Mouse (Mus musculus) cerebellum, postnatal 14 days (tissue): ENCODE results near the gene Myo1e.

ENCODE experiments used
- DNase-seq, 2 experiments: peaks; one replicate each; pipeline ENCODE4 v3.0.0; 2021; ENCODE audit warnings: mixed read lengths in 2 of 2

Gene Myo1e

GRCm38 (mm10) chr9:70439959-70440358 is 232.8 kb downstream of the Myo1e start:
- no peak for DNase-seq

DNA sequence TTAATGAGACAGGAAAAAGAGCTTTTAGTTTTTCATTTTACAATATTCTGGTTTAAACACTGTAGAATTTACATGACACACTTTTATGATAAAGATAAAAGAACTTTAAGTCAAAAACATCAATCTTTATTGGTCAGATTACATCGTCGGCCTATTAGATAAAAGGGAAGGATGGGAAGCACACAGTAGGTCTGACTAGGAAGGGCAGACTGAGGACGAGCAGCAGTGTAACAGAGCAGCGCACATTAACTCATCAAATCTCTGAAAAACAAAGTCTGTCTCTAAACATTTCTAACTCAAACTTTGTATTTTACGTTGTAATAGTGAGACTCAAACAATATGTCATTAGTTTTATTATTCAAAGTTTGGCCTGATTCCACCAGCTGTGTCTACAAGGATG is 241.9 kb downstream of the Myo1e start:
- DNase-seq = no peak
